11 mouse cellular contexts compared by ENCODE assay signal in genomic region chr2:101289168-101289567, GRCm38 (mm10).
DNase-seq lines count a peak whose midpoint lies in the region; ATAC-seq and TF ChIP-seq lines count a peak whose summit lies in the region.
"Had no signal": no experiment of that assay in that cellular context is flagged by ENCODE, and none has a peak within 500 bp of the region (broad histone marks: within the 10 kb centered on the region; RNA-seq: fewer than 3 reads in every experiment).

No protein-coding gene starts in this region.

- H3K27ac ChIP-seq in hindbrain, embryonic 10.5 days: no peak overlapping the region
- H3K27ac ChIP-seq in hindbrain, embryonic 12.5 days: no peak overlapping the region
- no peak overlapping the region for H3K27ac ChIP-seq in thymus, adult 2 months (ENCODE audit: control insufficient read depth, insufficient read depth, low read length)
- H3K27ac ChIP-seq: embryonic facial prominence, embryonic 15.5 days had no signal

- no peak overlapping the region for H3K4me2 ChIP-seq in hindbrain, embryonic 12.5 days (replicated peaks)
- H3K4me2 ChIP-seq: embryonic facial prominence, embryonic 15.5 days; heart, embryonic 12.5 days had no signal

- no peak for TF ChIP-seq CTCF in thymus, adult 2 months (IDR thresholded peaks at IDR 0.05; ENCODE audit: borderline replicate concordance, control insufficient read depth, extremely low read depth, insufficient read depth, low read length, poor library complexity)

- WGBS in hindbrain, embryonic 10.5 days: 23% methylated on average over 2 of the region's 2 CpGs
- 29% methylated on average over 2 of the region's 2 CpGs for WGBS in hindbrain, embryonic 12.5 days
- 49% methylated on average over 2 of the region's 2 CpGs for WGBS in thymus, adult 2 months

- H3K9ac ChIP-seq in hindbrain, embryonic 12.5 days: no peak overlapping the region
- H3K9ac ChIP-seq: embryonic facial prominence, embryonic 15.5 days; heart, embryonic 12.5 days had no signal

- DNase-seq in hindbrain, embryonic 10.5 days (ENCODE audit: low spot score): peak; percentile 27
- peak; percentile 2 for DNase-seq in thymus, adult 2 months
- DNase-seq in thymus, postnatal 36 days: no peak
- peak; percentile 8 for DNase-seq in embryo, embryonic 11.5 days (ENCODE audit: low read depth, low spot score)
- no peak for DNase-seq in cerebellum, adult 18-20 months
- no peak for DNase-seq in adrenal gland, postnatal 25 days

- H3K9me3 ChIP-seq in hindbrain, embryonic 10.5 days: no peaks in the 10 kb centered on the region
- H3K9me3 ChIP-seq in hindbrain, embryonic 12.5 days (replicated peaks): no peaks in the 10 kb centered on the region
- H3K9me3 ChIP-seq: embryonic facial prominence, embryonic 15.5 days; heart, embryonic 12.5 days had no signal

- no peak for ATAC-seq in hindbrain, embryonic 12.5 days (ENCODE audit: low FRiP score)
- ATAC-seq in erythroblast, adult 5-6 weeks (replicated peaks; ENCODE audit: low FRiP score, poor library complexity, severe bottlenecking): no peak
- ATAC-seq: activated CD4-positive, CD25-positive, alpha-beta regulatory T cell, adult 4 months had no signal

- TF ChIP-seq POLR2A in thymus, adult 2 months (IDR thresholded peaks at IDR 0.05; ENCODE audit: control insufficient read depth, extremely low read depth, insufficient read depth, low read length, poor library complexity): no peak

- H3K36me3 ChIP-seq in hindbrain, embryonic 10.5 days: no peaks in the 10 kb centered on the region
- H3K36me3 ChIP-seq in hindbrain, embryonic 12.5 days: no peaks in the 10 kb centered on the region
- no peaks in the 10 kb centered on the region for H3K36me3 ChIP-seq in thymus, adult 2 months (ENCODE audit: control insufficient read depth, insufficient read depth, low read length)
- H3K36me3 ChIP-seq: embryonic facial prominence, embryonic 15.5 days; heart, embryonic 12.5 days had no signal

- no peaks in the 10 kb centered on the region for H3K4me1 ChIP-seq in hindbrain, embryonic 10.5 days (replicated peaks)
- no peaks in the 10 kb centered on the region for H3K4me1 ChIP-seq in hindbrain, embryonic 12.5 days
- no peaks in the 10 kb centered on the region for H3K4me1 ChIP-seq in thymus, adult 2 months (replicated peaks; ENCODE audit: control insufficient read depth, insufficient read depth, low read length)
- H3K4me1 ChIP-seq: embryonic facial prominence, embryonic 15.5 days had no signal

- no peak overlapping the region for H3K4me3 ChIP-seq in hindbrain, embryonic 10.5 days
- no peak overlapping the region for H3K4me3 ChIP-seq in hindbrain, embryonic 12.5 days
- H3K4me3 ChIP-seq in thymus, adult 2 months (ENCODE audit: control insufficient read depth, insufficient read depth, low read length): no peak overlapping the region
- H3K4me3 ChIP-seq: embryonic facial prominence, embryonic 15.5 days; heart, embryonic 12.5 days had no signal

- H3K27me3 ChIP-seq in hindbrain, embryonic 10.5 days (ENCODE audit: insufficient read depth, poor library complexity, severe bottlenecking): no peaks in the 10 kb centered on the region
- H3K27me3 ChIP-seq in hindbrain, embryonic 12.5 days: no peaks in the 10 kb centered on the region
- no peaks in the 10 kb centered on the region for H3K27me3 ChIP-seq in thymus, adult 2 months (ENCODE audit: control insufficient read depth, insufficient read depth, low read length)
- H3K27me3 ChIP-seq: embryonic facial prominence, embryonic 15.5 days; heart, embryonic 12.5 days had no signal

Comparison
In these comparisons a context has a peak if more than half of its experiments do, and no peak if none do; other contexts are left out.
1. DNase-seq: peak in hindbrain, embryonic 10.5 days (single experiment), thymus, adult 2 months (single experiment) and embryo, embryonic 11.5 days (single experiment); none in thymus, postnatal 36 days (0 of 2), cerebellum, adult 18-20 months (0 of 2) and adrenal gland, postnatal 25 days (single experiment).